Mouse (Mus musculus) lung, postnatal 4 days (tissue): ENCODE measurements around the gene Cphx1.
"Not testable (repeated sequence)": the region's sequence is repeated elsewhere in the genome, so short reads cannot be mapped to it uniquely, and the experiment has no call there.

Experiments
- DNase-seq, 2 experiments: peaks; one replicate each; pipeline ENCODE4 v3.0.0; 2021

Gene Cphx1

GRCm38 (mm10) chr14:25938004-25938403 lies at the start of gene Cphx1:
Gene Cphx1, plus strand, starts transcription at chr14:25938304.
- DNase-seq = not testable (repeated sequence)

DNA sequence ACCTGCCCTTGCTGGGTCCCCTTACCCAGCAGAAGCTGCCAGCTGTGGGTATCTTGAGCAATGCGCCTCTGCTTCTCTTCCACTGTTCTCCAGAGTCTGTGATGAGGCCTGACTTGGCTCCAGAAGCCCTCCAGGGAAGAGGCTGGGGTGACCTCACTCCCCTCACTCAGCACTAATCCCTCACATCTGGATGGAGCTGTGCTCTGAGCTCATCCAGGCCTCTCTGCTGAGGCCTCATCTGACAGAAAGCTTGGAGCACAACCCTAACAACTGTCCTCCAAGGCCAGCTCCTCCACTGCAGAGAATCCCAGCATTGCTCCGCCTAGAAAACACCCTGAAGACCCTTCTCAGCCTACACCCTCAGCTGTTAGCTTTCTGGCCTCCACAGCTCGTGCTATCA lies 43.5 kb upstream of the Cphx1 start:
- DNase-seq = not testable (repeated sequence)

- DNase-seq = not testable (repeated sequence)
Measured at GRCm38 (mm10) chr14:25895686-25896085, 42.4 kb upstream of the Cphx1 start.

DNA sequence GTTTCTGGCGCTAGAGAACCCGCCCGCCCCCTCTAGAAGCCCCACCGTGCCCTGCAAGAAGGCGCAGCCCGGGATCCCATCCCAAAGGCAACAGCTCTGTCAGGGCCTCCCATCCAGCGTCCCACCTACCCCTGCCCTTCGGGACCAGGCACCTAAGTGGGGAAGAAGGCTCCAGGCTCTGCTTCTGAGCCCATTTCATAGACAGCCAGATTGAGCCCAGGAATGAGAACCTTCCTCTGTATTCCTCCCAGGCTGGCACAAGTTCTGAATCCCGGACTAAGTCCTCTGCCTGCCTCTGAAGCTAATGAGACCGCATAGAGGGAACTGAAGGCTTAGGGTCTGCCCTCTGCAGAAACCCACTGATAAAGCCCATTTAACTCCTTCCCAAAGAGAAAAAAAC lies 35.1 kb upstream of the Cphx1 start, which contains the start of gene Plac9a:
Gene Plac9a (minus strand): TSS at position 101 of the 400 bp plus-strand sequence.
- not testable (repeated sequence) for DNase-seq

DNA sequence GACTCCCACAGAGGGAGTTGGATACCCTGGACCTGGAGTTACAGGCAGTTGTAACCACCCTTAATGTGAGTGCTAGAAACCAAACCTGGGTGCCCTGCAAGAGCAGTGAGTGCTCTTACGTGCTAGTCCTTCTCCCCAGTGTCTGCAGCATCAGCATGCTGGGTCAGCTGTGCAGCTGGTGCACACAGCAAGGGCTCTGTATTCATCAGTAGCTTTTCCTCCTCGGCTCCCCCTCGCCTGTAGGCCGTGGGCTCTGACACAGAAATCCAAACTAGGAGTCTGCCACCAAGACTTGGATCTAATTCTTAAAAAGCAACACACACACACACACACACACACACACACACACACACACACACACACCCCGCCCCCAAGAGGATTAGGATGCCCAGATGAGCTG lies 32.9 kb upstream of the Cphx1 start:
- DNase-seq = not testable (repeated sequence)

DNA sequence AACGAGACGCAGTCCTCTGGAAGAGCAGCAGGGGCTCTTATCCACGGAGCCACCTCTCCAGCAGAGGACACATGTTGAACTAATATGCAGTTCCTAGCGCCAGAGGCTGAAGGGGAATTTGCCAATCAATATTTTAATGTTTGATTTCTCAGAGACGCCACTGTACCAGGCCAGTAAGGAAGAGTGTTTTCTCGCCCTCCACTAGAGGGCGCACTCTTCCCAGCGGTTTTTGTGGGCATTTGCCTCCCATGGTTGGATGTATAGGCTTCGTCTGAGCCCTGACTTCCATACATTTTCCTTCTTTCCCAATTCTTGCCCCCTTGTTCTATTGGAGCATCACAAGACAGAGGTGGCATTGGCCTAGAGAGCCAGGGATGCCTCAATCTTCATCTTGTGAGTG lies 30.8 kb upstream of the Cphx1 start:
- DNase-seq = not testable (repeated sequence)

GRCm38 (mm10) chr14:25908976-25909375 lies 29.1 kb upstream of the Cphx1 start:
- DNase-seq = not testable (repeated sequence)

GRCm38 (mm10) chr14:25918427-25919170 lies 19.5 kb upstream of the Cphx1 start:
- not testable (repeated sequence) for DNase-seq

GRCm38 (mm10) chr14:25926814-25927561 lies 11.1 kb upstream of the Cphx1 start:
- not testable (repeated sequence) for DNase-seq

DNA sequence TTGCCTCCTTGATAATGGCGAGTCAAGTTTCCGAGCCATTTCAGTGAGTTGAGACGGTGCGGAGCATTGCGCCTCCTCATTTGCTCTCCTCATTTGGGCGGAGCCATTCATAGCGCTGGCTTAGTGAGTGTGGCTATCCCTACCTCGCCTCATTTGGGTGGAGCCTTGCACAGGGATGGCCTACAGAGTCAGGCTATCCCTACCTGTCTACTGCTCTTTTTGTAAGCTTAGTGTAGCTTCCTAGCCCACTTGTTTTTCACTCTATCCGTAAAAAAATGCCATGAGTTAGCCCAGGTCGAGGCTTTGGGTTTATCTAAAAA lies 10.6 kb upstream of the Cphx1 start, which contains the start of gene Tmem254a:
Gene Tmem254a (minus strand): TSS at position 111 of the 320 bp plus-strand sequence.
- not testable (repeated sequence) for DNase-seq

DNA sequence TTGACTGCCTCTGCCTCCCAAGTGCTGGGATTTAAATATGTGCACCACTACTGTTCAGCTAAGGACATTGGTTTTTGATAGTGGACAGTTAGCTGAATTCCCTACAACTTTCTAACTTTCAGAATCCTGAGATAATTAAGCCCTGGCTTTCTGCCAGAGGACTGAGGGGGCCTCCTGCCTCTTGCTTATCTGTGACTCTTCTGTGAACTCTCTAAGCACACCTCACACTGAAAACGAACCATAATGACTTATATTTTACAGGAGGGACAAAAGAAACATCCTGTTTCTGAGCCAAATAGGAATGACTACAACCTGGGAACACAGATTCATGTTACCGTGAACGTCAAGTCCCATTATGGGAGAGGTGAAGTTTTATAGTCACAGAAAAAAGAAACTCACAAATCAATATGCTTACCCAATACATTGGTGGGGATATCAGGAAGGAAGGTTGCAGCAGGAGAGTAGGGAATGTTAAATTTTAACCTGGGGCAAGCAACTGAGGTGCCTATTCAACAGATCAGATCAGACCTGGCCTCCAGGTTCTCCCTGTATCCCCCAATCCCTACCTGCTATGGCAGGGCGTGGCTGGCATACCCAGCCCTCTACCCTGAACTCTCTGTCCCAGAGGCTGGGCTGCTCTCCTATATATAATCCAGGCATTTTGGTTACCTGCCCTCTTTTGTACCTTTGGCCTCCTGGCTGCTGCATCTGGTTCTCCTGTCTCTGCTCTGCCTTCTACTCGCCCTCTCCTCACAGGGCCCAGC lies 1.1 kb upstream of the Cphx1 start:
- not testable (repeated sequence) for DNase-seq

DNA sequence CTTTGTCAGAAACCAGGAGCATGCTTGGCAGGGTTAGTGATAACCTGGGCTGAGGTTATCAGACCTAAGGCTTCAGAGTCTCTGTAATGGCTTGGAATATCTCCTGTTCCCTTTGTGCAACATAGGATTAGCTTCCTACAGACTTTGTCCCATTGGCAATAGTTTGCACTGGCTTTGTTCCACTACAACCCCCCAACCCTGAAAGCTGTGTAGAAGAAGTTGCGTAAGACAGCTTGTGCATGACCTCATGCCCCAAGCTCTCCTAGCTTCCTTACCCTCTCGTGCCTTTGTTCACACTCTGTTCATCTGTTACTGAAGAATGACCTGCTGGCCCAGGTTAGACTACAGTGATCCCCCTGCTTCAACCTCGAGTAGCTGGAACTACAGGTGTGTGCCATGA lies 19.8 kb downstream of the Cphx1 start:
- not testable (repeated sequence) for DNase-seq

- DNase-seq = not testable (repeated sequence)
Measured at GRCm38 (mm10) chr14:25978371-25979241, 40.5 kb downstream of the Cphx1 start, which contains the start of gene Duxbl1. Gene Duxbl1, plus strand, starts transcription at chr14:25978577.

DNA sequence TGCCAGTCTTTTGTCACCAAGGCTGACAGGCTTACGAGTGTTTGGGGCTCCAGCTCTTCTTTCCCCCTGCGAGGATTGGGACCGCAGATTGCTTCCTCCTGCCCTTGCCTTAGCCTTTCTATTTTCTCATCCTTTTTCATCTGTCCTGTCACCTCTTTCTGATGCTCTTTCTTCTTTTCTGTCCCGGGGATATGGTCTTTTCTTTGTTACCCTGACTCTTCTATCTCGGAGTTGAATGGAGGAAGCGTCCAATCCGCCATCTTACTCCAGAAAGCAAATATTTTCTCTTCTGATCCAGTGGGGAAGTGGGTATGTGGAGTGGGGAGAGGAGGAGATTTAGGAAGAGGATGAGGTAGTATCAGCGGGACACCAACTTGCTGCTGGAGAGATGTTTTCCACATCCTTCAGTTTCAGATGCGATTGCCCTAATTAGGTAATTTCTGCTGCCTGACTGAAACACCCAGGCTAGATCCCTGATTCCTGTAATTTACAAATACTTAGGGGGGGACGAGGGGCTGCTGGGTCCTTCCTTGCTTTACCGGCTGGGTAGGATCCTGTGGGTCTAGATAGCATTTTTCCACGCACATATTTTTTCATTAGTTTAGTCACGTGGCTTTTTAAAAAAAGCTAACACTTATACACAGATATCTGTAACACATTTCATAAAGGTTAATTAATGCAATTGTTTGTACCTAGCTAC lies 41.3 kb downstream of the Cphx1 start:
- not testable (repeated sequence) for DNase-seq

GRCm38 (mm10) chr14:25981880-25982279 lies 43.8 kb downstream of the Cphx1 start:
- DNase-seq = peak; percentile 6 to 49
